ENCODE assay signal across 13 mouse cellular contexts in genomic region chr12:8877413-8877812, GRCm38 (mm10). TPM values are rescaled to one million over a fixed set of nuclear protein-coding genes. Genes with fewer than 3 reads are reported as not detected.
DNase-seq lines count a peak whose midpoint lies in the region; ATAC-seq and TF ChIP-seq lines count a peak whose summit lies in the region.
"Had no signal": no experiment of that assay in that cellular context is flagged by ENCODE, and none has a peak within 500 bp of the region (broad histone marks: within the 10 kb centered on the region; RNA-seq: fewer than 3 reads in every experiment).

No protein-coding gene starts in this region.

- peak; percentile 40 for DNase-seq in adrenal gland, adult 2 months
- no peak for DNase-seq in adrenal gland, postnatal 14 days
- DNase-seq in lung, adult 2 months = no peak
- no peak for DNase-seq in kidney, postnatal 0 days (ENCODE audit: low spot score)
- no peak for DNase-seq in stomach, postnatal 0 days (ENCODE audit: low spot score)
- DNase-seq in cerebellum, adult 9-10 months = no peak
- DNase-seq: cerebellum, adult 11 months; layer of hippocampus, postnatal 36 days had no signal

- no peaks in the 10 kb centered on the region for H3K9me3 ChIP-seq in lung, embryonic 15.5 days
- no peaks in the 10 kb centered on the region for H3K9me3 ChIP-seq in kidney, postnatal 0 days (replicated peaks; ENCODE audit: low read length)
- H3K9me3 ChIP-seq in stomach, postnatal 0 days (ENCODE audit: control insufficient read depth, low read length) = no peaks in the 10 kb centered on the region
- H3K9me3 ChIP-seq in midbrain, embryonic 13.5 days = no peaks in the 10 kb centered on the region
- H3K9me3 ChIP-seq: limb, embryonic 15.5 days; midbrain, embryonic 15.5 days; neural tube, embryonic 13.5 days had no signal

- H3K4me3 ChIP-seq in lung, embryonic 15.5 days = no peak overlapping the region
- no peak overlapping the region for H3K4me3 ChIP-seq in lung, adult 2 months (replicated peaks; ENCODE audit: extremely low read depth, low read depth, low read length)
- H3K4me3 ChIP-seq in kidney, postnatal 0 days (replicated peaks; ENCODE audit: low read depth, low read length) = no peak overlapping the region
- H3K4me3 ChIP-seq in stomach, postnatal 0 days (ENCODE audit: low read depth, low read length) = no peak overlapping the region
- no peak overlapping the region for H3K4me3 ChIP-seq in midbrain, embryonic 13.5 days (replicated peaks)
- H3K4me3 ChIP-seq: limb, embryonic 15.5 days; midbrain, embryonic 15.5 days; neural tube, embryonic 13.5 days had no signal

- peak; percentile 66 for TF ChIP-seq EP300 in stomach, postnatal 0 days (optimal IDR thresholded peaks at IDR 0.05)

- no peaks in the 10 kb centered on the region for H3K27me3 ChIP-seq in lung, embryonic 15.5 days
- no peaks in the 10 kb centered on the region for H3K27me3 ChIP-seq in kidney, postnatal 0 days (ENCODE audit: insufficient read depth, low read length)
- H3K27me3 ChIP-seq in stomach, postnatal 0 days (ENCODE audit: control insufficient read depth, insufficient read depth, low read length) = no peaks in the 10 kb centered on the region
- no peaks in the 10 kb centered on the region for H3K27me3 ChIP-seq in midbrain, embryonic 13.5 days
- H3K27me3 ChIP-seq: limb, embryonic 15.5 days; midbrain, embryonic 15.5 days; neural tube, embryonic 13.5 days had no signal

- no peak for TF ChIP-seq CTCF in lung, adult 2 months (IDR thresholded peaks at IDR 0.05; ENCODE audit: insufficient read depth, low read length)
- no peak for TF ChIP-seq CTCF in kidney, postnatal 0 days (IDR thresholded peaks at IDR 0.05; ENCODE audit: low read depth)
- TF ChIP-seq CTCF in stomach, postnatal 0 days (IDR thresholded peaks at IDR 0.05; ENCODE audit: low read depth) = no peak

- H3K4me2 ChIP-seq in lung, embryonic 15.5 days = no peak overlapping the region
- H3K4me2 ChIP-seq in kidney, postnatal 0 days (ENCODE audit: low read length) = no peak overlapping the region
- H3K4me2 ChIP-seq in stomach, postnatal 0 days (replicated peaks; ENCODE audit: low read depth) = no peak overlapping the region
- no peak overlapping the region for H3K4me2 ChIP-seq in midbrain, embryonic 13.5 days (replicated peaks)
- H3K4me2 ChIP-seq: limb, embryonic 15.5 days; midbrain, embryonic 15.5 days; neural tube, embryonic 13.5 days had no signal

- no peaks in the 10 kb centered on the region for H3K36me3 ChIP-seq in lung, embryonic 15.5 days
- H3K36me3 ChIP-seq in kidney, postnatal 0 days (ENCODE audit: insufficient read depth, low read length) = no peaks in the 10 kb centered on the region
- H3K36me3 ChIP-seq in stomach, postnatal 0 days (ENCODE audit: control insufficient read depth, insufficient read depth, low read length) = no peaks in the 10 kb centered on the region
- no peaks in the 10 kb centered on the region for H3K36me3 ChIP-seq in midbrain, embryonic 13.5 days
- H3K36me3 ChIP-seq: limb, embryonic 15.5 days; midbrain, embryonic 15.5 days; neural tube, embryonic 13.5 days had no signal

- no peak overlapping the region for H3K9ac ChIP-seq in lung, embryonic 15.5 days
- H3K9ac ChIP-seq in kidney, postnatal 0 days (ENCODE audit: low read depth, low read length) = no peak overlapping the region
- H3K9ac ChIP-seq in stomach, postnatal 0 days (ENCODE audit: low read length) = no peak overlapping the region
- H3K9ac ChIP-seq in midbrain, embryonic 13.5 days (replicated peaks) = no peak overlapping the region
- H3K9ac ChIP-seq: limb, embryonic 15.5 days; midbrain, embryonic 15.5 days; neural tube, embryonic 13.5 days had no signal

- H3K4me1 ChIP-seq in lung, embryonic 15.5 days = peaks cover 8% of the 10 kb centered on the region; the same call in 1 of the 2 replicates
- peaks cover 5% of the 10 kb centered on the region; the same call in 1 of the 2 replicates for H3K4me1 ChIP-seq in lung, adult 2 months (ENCODE audit: control insufficient read depth, insufficient read depth, low read length)
- peaks cover 4% of the 10 kb centered on the region; the same call in 1 of the 2 replicates for H3K4me1 ChIP-seq in kidney, postnatal 0 days (replicated peaks; ENCODE audit: insufficient read depth, low read length)
- peaks cover 6% of the 10 kb centered on the region; the same call in 1 of the 2 replicates for H3K4me1 ChIP-seq in stomach, postnatal 0 days (replicated peaks; ENCODE audit: control insufficient read depth, insufficient read depth)
- H3K4me1 ChIP-seq in midbrain, embryonic 13.5 days (replicated peaks) = no peaks in the 10 kb centered on the region
- H3K4me1 ChIP-seq: limb, embryonic 15.5 days; midbrain, embryonic 15.5 days; neural tube, embryonic 13.5 days had no signal

- no peak overlapping the region for H3K27ac ChIP-seq in lung, embryonic 15.5 days
- H3K27ac ChIP-seq in kidney, postnatal 0 days = no peak overlapping the region
- peak overlapping the region; percentile 69 for H3K27ac ChIP-seq in stomach, postnatal 0 days (replicated peaks)
- no peak overlapping the region for H3K27ac ChIP-seq in midbrain, embryonic 13.5 days
- H3K27ac ChIP-seq: limb, embryonic 15.5 days; midbrain, embryonic 15.5 days; neural tube, embryonic 13.5 days had no signal

- 0 out of 2 replicates have a peak, but pooled peaks have one; percentile 36 for ATAC-seq in lung, embryonic 15.5 days (ENCODE audit: borderline replicate concordance, extremely low read depth, low FRiP score, low TSS enrichment)
- ATAC-seq in kidney, postnatal 0 days (replicated peaks; ENCODE audit: low FRiP score, low read depth) = 0 out of 2 replicates have a peak, but pooled peaks have one; percentile 27
- peak; percentile 14; the same call in 1 of the 2 replicates for ATAC-seq in stomach, postnatal 0 days (ENCODE audit: low FRiP score, low TSS enrichment)
- no peak for ATAC-seq in midbrain, embryonic 13.5 days
- ATAC-seq: midbrain, embryonic 15.5 days had no signal

- TF ChIP-seq POLR2A in lung, adult 2 months (IDR thresholded peaks at IDR 0.05; ENCODE audit: borderline replicate concordance, extremely low read depth, low read depth, low read length) = no peak

- 64% methylated on average over 6 of the region's 6 CpGs for WGBS in lung, embryonic 15.5 days
- WGBS in lung, adult 2 months = 44% methylated on average over 6 of the region's 6 CpGs
- 49% methylated on average over 6 of the region's 6 CpGs for WGBS in kidney, postnatal 0 days
- WGBS in stomach, postnatal 0 days = 58% methylated on average over 6 of the region's 6 CpGs
- 89% methylated on average over 6 of the region's 6 CpGs for WGBS in midbrain, embryonic 13.5 days

RNA-seq across cellular contexts. Expression of gene Laptm4a, which starts 44.1 kb away (rescaled TPM):
- 100 to 1,000 TPM; 500 to 622 TPM for total RNA-seq in adrenal gland, adult 2 months (2021)
- 243 and 281 TPM in 2 replicates for polyA plus RNA-seq in adrenal gland, adult 2 months (2012; rRNA removed)
- total RNA-seq in adrenal gland, postnatal 14 days (2021) = 378 and 379 TPM in 2 replicates
- polyA plus RNA-seq in lung, embryonic 15.5 days (2015; fragmentation: Nextera tagmentation; extraction: Ambion mirVana) = 335 and 336 TPM in 2 replicates
- polyA plus RNA-seq in lung, adult 2 months (2012; rRNA removed) = 330 and 363 TPM in 2 replicates
- 446 and 479 TPM in 2 replicates for polyA plus RNA-seq in kidney, postnatal 0 days (2015; fragmentation: Nextera tagmentation; extraction: Ambion mirVana)
- 299 and 327 TPM in 2 replicates for polyA plus RNA-seq in stomach, postnatal 0 days (2015; fragmentation: Nextera tagmentation; extraction: Ambion mirVana)
- polyA plus RNA-seq in midbrain, embryonic 13.5 days (2015; fragmentation: Nextera tagmentation; extraction: Ambion mirVana) = 207 and 221 TPM in 2 replicates
